ENCODE assay signal across 22 mouse cellular contexts in the genomic region with DNA sequence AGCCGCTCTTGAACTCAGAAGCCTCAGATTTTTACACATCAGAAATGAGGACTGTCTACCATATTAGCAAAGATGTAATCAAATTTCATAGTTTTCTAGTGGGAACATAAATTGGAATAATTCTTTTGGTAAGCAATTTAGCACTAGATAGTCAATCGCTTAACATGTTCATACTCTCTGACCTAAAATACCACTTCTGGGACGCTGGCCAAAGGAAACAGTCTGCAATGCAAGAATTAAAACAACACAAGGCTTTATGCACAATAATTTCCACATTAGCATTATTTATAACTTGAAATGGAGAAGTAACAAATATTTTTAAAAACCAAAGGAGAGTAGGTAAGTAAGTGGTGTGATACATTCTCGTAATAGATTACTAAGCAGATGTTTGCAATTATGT.
DNase-seq lines count a peak whose midpoint lies in the region; ATAC-seq and TF ChIP-seq lines count a peak whose summit lies in the region.
"Had no signal": no experiment of that assay in that cellular context is flagged by ENCODE, and none has a peak within 500 bp of the region (broad histone marks: within the 10 kb centered on the region; RNA-seq: fewer than 3 reads in every experiment).

No protein-coding gene starts in this region.

- no peaks in the 10 kb centered on the region for H3K36me3 ChIP-seq in kidney, adult 2 months (ENCODE audit: control insufficient read depth, insufficient read depth, low read length)
- no peaks in the 10 kb centered on the region for H3K36me3 ChIP-seq in kidney, embryonic 15.5 days
- H3K36me3 ChIP-seq in lung, embryonic 14.5 days (ENCODE audit: insufficient read depth) = no peaks in the 10 kb centered on the region
- H3K36me3 ChIP-seq in hindbrain, embryonic 10.5 days = no peaks in the 10 kb centered on the region
- H3K36me3 ChIP-seq: heart, embryonic 12.5 days had no signal

- peak; percentile 41 for DNase-seq in adrenal gland, postnatal 10 days
- DNase-seq in adrenal gland, adult 8-10 months = no peak
- DNase-seq in kidney, adult 2 months = peak; percentile 45
- peak; percentile 53 for DNase-seq in lung, embryonic 14.5 days
- no peak for DNase-seq in lung, adult 2 months
- peak; percentile 93 for DNase-seq in adipocyte (ENCODE audit: low spot score)
- no peak for DNase-seq in hindbrain, embryonic 10.5 days (ENCODE audit: low spot score)
- DNase-seq: cerebellum, adult 11 months; cerebellum, adult 9-10 months; cerebellum, postnatal 36 days; gastrocnemius, postnatal 25 days; heart, adult 11 months; liver; midbrain, embryonic 14.5 days; right cerebral cortex, adult 18-20 months; spleen, adult 18-20 months; thymus, postnatal 14 days had no signal

- no peak for ATAC-seq in kidney, embryonic 15.5 days (replicated peaks; ENCODE audit: low FRiP score)
- ATAC-seq in lung, embryonic 14.5 days (ENCODE audit: insufficient read depth) = no peak
- ATAC-seq: forebrain, embryonic 14.5 days; hindbrain, embryonic 16.5 days had no signal

- 56% methylated on average over 4 of the region's 4 CpGs for WGBS in kidney, adult 2 months
- WGBS in kidney, embryonic 15.5 days = 68% methylated on average over 4 of the region's 4 CpGs
- WGBS in lung, embryonic 14.5 days = 63% methylated on average over 4 of the region's 4 CpGs
- WGBS in lung, adult 2 months = 60% methylated on average over 4 of the region's 4 CpGs
- 94% methylated on average over 4 of the region's 4 CpGs for whole genome bisulfite sequencing in hindbrain, embryonic 10.5 days

- TF ChIP-seq CTCF in kidney, adult 2 months (conservative IDR thresholded peaks at IDR 0.05; ENCODE audit: insufficient read depth, insufficient read length, low read depth, low read length) = no peak
- no peak for TF ChIP-seq CTCF in lung, embryonic 14.5 days (IDR thresholded peaks at IDR 0.05; ENCODE audit: low read depth)
- no peak for TF ChIP-seq CTCF in lung, adult 2 months (IDR thresholded peaks at IDR 0.05; ENCODE audit: insufficient read depth, low read length)

- no peaks in the 10 kb centered on the region for H3K9me3 ChIP-seq in kidney, embryonic 15.5 days (replicated peaks)
- no peaks in the 10 kb centered on the region for H3K9me3 ChIP-seq in lung, embryonic 14.5 days (ENCODE audit: low read depth, low read length)
- no peaks in the 10 kb centered on the region for H3K9me3 ChIP-seq in hindbrain, embryonic 10.5 days
- H3K9me3 ChIP-seq: heart, embryonic 12.5 days had no signal

- H3K4me1 ChIP-seq in kidney, adult 2 months (ENCODE audit: control insufficient read depth, insufficient read depth, low read length) = no peaks in the 10 kb centered on the region
- no peaks in the 10 kb centered on the region for H3K4me1 ChIP-seq in kidney, embryonic 15.5 days
- H3K4me1 ChIP-seq in lung, embryonic 14.5 days (ENCODE audit: insufficient read depth) = no peaks in the 10 kb centered on the region
- H3K4me1 ChIP-seq in lung, adult 2 months (ENCODE audit: control insufficient read depth, insufficient read depth, low read length) = no peaks in the 10 kb centered on the region
- peaks cover 8% of the 10 kb centered on the region for H3K4me1 ChIP-seq in hindbrain, embryonic 10.5 days (replicated peaks)

- H3K27me3 ChIP-seq in kidney, adult 2 months (replicated peaks; ENCODE audit: control insufficient read depth, insufficient read depth, low read length) = no peaks in the 10 kb centered on the region
- H3K27me3 ChIP-seq in kidney, embryonic 15.5 days = no peaks in the 10 kb centered on the region
- no peaks in the 10 kb centered on the region for H3K27me3 ChIP-seq in lung, embryonic 14.5 days (ENCODE audit: insufficient read depth, low read length)
- H3K27me3 ChIP-seq in hindbrain, embryonic 10.5 days (ENCODE audit: insufficient read depth, poor library complexity, severe bottlenecking) = no peaks in the 10 kb centered on the region
- H3K27me3 ChIP-seq: heart, embryonic 12.5 days had no signal

- no peak for TF ChIP-seq POLR2A in kidney, adult 2 months (IDR thresholded peaks at IDR 0.05; ENCODE audit: low read depth, low read length)
- TF ChIP-seq POLR2A in lung, adult 2 months (IDR thresholded peaks at IDR 0.05; ENCODE audit: borderline replicate concordance, extremely low read depth, low read depth, low read length) = no peak

- H3K4me2 ChIP-seq in kidney, embryonic 15.5 days = no peak overlapping the region
- H3K4me2 ChIP-seq in lung, embryonic 14.5 days = no peak overlapping the region
- H3K4me2 ChIP-seq: heart, embryonic 12.5 days had no signal

- H3K27ac ChIP-seq in kidney, adult 2 months (ENCODE audit: insufficient read depth, low read depth, low read length) = no peak overlapping the region
- H3K27ac ChIP-seq in kidney, embryonic 15.5 days = no peak overlapping the region
- no peak overlapping the region for H3K27ac ChIP-seq in lung, embryonic 14.5 days (ENCODE audit: low read depth)
- H3K27ac ChIP-seq in hindbrain, embryonic 10.5 days = no peak overlapping the region
- H3K27ac ChIP-seq: liver, embryonic 14.5 days had no signal

- no peak overlapping the region for H3K4me3 ChIP-seq in kidney, adult 2 months (ENCODE audit: insufficient read depth, low read depth, low read length)
- no peak overlapping the region for H3K4me3 ChIP-seq in kidney, embryonic 15.5 days (replicated peaks)
- no peak overlapping the region for H3K4me3 ChIP-seq in lung, embryonic 14.5 days (ENCODE audit: low read depth, low read length)
- H3K4me3 ChIP-seq in lung, adult 2 months (replicated peaks; ENCODE audit: extremely low read depth, low read depth, low read length) = no peak overlapping the region
- no peak overlapping the region for H3K4me3 ChIP-seq in hindbrain, embryonic 10.5 days
- H3K4me3 ChIP-seq: heart, embryonic 12.5 days had no signal

- no peak overlapping the region for H3K9ac ChIP-seq in kidney, embryonic 15.5 days
- no peak overlapping the region for H3K9ac ChIP-seq in lung, embryonic 14.5 days
- H3K9ac ChIP-seq: heart, embryonic 12.5 days; liver, embryonic 14.5 days had no signal

Comparison
In these comparisons a context has a peak if more than half of its experiments do, and no peak if none do; other contexts are left out.
1. DNase-seq: peak in adrenal gland, postnatal 10 days (single experiment), kidney, adult 2 months (single experiment), lung, embryonic 14.5 days (single experiment) and adipocyte (single experiment); none in adrenal gland, adult 8-10 months (single experiment), lung, adult 2 months (single experiment) and hindbrain, embryonic 10.5 days (single experiment).